Mouse (Mus musculus): Measurements from ENCODE around the gene 4930558K02Rik.

The 4930558K02Rik gene

DNA sequence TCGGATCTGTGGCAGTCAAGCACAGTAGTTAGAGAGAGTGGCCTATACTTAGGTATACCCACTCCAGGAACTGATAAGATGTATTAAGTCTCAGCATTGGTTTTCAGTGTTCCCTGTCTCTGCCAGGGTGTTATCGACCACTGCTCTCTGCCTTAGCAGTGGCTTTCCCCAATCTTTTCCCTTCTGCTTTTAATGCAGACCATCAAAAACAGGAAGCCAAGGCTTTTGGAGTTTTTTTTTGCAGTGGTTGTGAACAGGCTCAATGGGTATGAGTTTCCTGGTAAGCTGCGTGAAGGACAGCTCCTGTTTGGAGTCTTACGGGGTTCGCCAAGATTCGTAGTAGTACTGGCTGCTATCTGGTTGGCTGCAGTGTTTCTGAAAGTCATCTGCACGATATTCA, 13.0 kb upstream of the 4930558K02Rik start:
- no peak for DNase-seq (ENCODE audit: low spot score)

DNA sequence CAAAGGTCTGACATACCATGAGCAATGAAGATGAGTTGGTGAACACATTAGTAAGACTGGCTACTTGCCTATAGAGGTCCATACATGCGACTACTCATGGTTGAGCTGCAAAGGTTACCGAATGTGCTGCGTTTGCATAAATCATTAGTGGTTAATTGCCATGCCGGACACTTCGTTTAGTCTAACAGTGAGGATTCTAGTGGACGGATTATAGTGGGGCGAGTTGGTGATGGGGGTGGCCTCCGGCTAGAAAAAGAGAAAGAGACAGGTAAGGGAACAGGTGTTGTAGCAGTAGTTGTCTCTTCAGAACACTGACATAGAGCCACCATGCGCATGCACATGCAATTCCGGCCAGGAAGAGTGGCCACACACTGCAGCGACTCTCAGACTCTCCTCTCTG, 12.4 kb upstream of the 4930558K02Rik start:
- no peak for DNase-seq (ENCODE audit: low spot score)

DNA sequence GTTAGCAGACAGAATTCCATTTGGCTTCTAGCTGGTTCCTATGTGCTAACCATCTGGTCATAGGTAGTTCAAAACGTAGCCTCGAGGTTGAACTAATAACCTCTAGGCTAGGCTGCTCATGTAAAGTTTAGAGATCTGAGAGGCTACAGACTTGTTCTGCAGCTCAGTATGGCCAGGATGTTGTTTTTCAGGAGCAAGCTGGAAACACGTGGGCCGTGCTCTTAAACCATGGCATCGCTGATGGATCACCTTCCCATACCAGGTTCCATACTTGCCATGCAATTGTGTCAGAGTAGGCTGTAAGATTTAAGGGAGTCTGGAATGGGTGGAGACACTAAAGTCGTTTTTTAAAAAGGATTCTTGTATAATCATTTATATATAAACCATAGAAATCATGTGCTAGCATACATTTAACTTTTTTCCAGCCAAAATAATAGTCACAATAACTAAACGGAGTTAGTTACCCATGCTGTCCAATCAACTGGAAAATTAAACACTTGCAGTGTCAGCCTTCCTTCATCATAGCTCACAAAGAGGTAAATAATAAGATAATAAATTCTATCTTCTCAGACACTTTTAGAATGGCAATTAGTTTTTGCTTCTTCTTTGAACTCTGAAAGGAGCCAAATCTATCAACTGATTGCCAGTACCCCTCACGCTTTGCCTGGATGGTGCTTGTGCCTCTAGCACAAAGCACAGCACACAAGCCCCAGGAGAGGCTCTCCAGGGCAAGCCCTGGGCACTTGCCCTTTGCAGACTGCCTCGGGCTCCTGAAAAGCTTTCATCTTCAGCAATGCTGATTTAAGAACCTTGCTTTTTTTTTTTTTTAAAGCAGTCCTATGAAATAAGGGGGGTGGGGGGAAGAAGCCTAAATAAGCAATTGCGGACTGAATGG, 11.5 kb upstream of the 4930558K02Rik start:
- DNase-seq (ENCODE audit: low spot score), result no peak

- no peak for DNase-seq (ENCODE audit: low spot score)
These were observed 4.6 kb upstream of the 4930558K02Rik start for GRCm38 (mm10) chr1:161983979-161984566.

GRCm38 (mm10) chr1:161983451-161983850, 4.0 kb upstream of the 4930558K02Rik start:
- no peak for DNase-seq (ENCODE audit: low spot score)

DNA sequence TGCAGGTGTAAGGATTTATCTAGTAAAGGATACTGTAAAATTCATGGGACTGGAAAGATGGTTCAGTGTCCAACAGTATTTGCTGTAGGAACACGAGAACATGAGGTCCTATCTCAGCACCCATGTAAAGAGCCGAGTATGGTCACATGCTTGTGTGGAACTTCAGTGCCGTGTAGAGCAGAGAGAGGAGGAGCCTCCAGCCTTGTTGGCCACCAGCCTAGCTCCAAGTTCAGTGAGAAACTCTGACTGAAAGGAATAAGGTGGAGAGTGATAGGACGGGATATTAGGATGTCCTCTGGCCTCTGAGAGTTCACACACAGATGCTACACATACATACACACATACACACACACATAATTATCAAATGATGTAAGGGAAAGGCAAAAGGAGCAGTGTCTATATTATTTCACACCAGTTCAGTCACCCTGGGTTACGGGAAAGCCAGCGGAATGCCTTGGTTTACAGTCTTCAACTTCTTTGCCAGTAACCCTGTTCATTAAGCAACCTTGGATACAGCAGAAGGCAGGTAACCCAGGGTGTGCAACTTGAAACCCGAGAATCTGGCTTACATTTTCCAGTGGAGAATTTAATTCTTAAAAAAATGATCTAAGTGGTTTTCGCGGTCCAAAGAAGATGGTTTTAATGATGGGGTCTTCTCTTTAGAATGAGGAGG, 1.3 kb upstream of the 4930558K02Rik start:
- no peak for DNase-seq (ENCODE audit: low spot score)

DNA sequence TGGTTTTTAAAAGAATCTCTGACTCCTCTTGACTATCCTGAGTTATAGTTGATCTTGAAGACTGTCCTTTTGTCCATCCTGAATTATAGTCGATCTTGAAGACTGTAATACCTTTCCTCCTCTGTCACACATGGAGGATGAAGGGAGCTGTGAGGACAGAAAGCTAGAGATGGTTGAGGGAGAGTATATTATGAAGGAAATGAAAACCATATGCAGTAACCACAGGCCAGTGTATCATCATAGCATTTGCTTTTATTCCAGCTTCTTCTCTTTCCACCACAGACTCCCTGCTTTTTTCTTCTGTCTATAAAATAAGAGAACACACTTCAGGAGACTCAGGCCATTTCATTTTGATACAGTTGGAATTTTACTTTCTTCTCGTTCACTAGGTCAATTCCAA, 610 bp upstream of the 4930558K02Rik start:
- no peak for DNase-seq (ENCODE audit: low spot score)

- no peak for DNase-seq (ENCODE audit: low spot score)
These were observed 1.2 kb downstream of the 4930558K02Rik start for GRCm38 (mm10) chr1:161978173-161978700.

GRCm38 (mm10) chr1:161977331-161977730, 2.1 kb downstream of the 4930558K02Rik start:
- no peak for DNase-seq (ENCODE audit: low spot score)

DNA sequence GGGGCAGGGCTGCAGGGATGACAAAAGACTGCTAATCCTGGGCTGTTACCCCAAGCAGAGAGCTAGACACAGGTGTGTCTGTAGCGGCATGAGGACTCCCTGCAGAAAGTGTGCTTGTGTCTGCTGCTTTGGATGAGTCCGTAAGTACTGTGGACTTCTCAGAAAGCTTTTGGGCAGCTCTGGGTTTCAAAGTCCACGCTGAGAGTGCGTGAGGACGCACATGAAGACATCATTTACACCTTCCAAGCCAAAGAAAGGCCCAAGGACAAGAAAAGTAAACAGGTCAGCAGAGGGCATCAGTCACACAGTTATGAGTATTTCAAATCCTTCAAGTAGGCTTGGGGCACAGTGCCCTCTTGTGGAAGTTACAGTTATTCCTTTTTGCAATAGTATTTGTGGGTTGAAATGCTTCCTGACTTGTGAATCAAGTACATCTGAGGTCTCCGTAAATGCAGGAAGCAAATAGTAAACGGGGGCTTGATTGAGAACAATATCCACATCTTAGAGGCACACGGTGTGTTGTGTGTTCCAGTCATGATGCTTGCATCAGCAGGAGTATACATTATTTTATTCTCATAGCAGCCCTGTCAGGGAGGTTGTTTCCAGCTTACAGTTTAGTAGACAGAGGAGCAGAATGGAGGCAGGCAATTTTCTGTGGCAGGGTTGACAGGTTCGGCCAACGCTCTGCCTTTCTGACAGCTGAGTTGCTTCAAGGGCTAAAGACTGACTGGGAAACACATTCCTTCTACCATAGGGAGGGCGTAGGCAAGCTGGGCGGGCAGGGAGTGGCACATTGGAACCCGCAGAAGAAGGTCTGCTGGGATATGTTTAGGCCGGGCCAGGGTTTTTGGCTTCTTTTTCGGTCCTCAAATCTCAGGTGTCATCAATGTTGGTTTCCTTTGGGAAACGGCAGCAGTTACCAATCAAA, 2.9 kb downstream of the 4930558K02Rik start:
- DNase-seq (ENCODE audit: low spot score), result peak; percentile 83

DNA sequence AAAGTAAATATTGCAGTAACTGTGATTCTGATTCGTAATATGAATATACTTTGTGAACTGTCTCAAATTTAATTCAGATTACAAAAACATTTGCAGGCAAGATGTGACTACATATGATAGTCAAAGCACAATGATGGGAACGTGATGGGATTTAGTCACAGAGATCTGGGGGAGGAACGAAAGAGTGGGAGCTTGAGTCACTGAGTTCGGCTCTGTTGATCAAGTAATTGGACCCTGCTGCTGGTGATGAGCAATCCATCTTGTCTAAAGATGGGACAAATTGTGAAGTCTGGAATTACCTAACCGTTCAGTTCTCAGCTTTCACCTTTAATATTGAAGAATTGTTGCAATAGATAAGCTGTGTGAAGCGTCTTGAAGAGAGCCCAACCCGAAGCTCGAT, 7.2 kb downstream of the 4930558K02Rik start:
- DNase-seq (ENCODE audit: low spot score), result no peak

DNA sequence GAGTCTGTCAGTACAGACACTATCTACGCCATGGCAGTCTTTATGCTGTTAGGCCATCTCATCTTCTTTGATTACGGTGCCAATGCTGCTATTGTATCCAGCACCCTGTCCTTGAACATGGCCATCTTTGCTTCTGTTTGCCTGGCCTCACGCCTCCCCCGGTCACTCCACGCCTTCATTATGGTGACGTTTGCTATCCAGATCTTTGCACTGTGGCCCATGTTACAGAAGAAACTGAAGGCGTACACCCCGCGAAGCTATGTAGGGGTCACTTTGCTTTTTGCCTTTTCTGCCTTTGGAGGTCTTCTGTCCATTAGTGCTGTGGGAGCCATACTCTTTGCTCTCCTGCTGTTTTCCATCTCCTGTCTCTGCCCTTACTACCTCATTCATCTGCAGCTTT, 8.6 kb downstream of the 4930558K02Rik start:
- DNase-seq (ENCODE audit: low spot score), result no peak

GRCm38 (mm10) chr1:161968589-161969407, 10.6 kb downstream of the 4930558K02Rik start, which contains the start of gene Pigc:
TSS of gene Pigc (plus strand) at chr1:161969186.
- peak; percentile 94 for DNase-seq (ENCODE audit: low spot score)

DNA sequence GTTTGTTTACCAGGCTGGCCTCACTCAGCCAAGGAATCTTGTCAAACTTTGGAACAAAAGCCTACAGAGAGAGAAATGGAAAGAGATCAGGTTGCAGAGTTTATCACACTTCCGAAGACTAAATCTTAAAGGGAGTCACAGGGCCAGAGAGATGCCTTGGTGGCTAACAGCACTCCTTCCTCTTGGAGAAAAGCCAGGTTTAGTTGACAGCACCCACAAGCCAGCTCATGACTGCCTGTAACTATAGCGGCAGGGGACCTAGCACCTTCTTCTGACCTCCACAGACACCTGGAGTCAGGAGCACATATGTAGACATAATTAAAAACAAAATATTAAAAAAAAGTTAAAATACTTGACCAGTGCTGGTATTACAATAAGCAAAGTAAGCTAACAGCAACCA, 11.5 kb downstream of the 4930558K02Rik start:
- no peak for DNase-seq (ENCODE audit: low spot score)

- DNase-seq (ENCODE audit: low spot score), result no peak
These were observed 16.7 kb downstream of the 4930558K02Rik start for GRCm38 (mm10) chr1:161962465-161963377.

GRCm38 (mm10) chr1:161957964-161958950, 21.2 kb downstream of the 4930558K02Rik start:
- DNase-seq (ENCODE audit: low spot score), result no peak

DNA sequence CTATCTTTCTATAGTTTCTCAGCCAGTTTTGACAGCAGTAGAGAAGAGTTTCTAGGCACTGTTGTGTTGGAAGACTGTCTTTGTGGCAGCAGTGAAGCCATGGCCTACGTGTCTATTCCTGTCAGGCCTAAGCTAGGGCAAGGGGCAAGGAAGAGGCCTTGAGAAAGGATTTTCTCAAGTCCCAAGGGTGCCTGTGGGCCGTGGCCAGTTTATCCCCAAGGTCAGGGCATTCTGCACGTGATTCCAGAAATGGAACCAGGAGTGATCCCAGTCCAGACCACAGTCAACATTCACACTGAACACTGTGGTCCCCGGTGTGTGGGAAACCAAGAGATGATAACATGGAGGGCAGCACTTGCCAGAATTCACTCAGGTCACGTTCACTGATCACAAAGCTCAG, 23.6 kb downstream of the 4930558K02Rik start:
- DNase-seq (ENCODE audit: low spot score), result no peak

- DNase-seq (ENCODE audit: low spot score), result no peak
These were observed 26.8 kb downstream of the 4930558K02Rik start for GRCm38 (mm10) chr1:161952599-161952998.

All from urinary bladder, postnatal 14 days (tissue).